Mouse (Mus musculus) stomach, embryonic 14.5 days (tissue): ENCODE data around the gene Appl1. TPM values are rescaled to one million over a fixed set of nuclear protein-coding genes. Genes with fewer than 3 reads are reported as not detected.

Experiments
- ATAC-seq: fragments of 200-750 bp; cut with Nextera tagmentation; 2 replicates; pipeline ENCODE4 v1.8.0; 2017; ENCODE audit warnings: low read depth, moderate TSS enrichment; ENCODE audit not compliant: insufficient number of reproducible peaks, insufficient read depth, low FRiP score
- H3K27ac ChIP-seq: fragments of 300-500 bp; sonication (generic); 2 replicates; pipeline ENCODE4 v1.5.1; 2014; ENCODE audit warnings: mild to moderate bottlenecking, low read length, moderate library complexity, mixed read lengths
- H3K27me3 ChIP-seq: fragments of 300-500 bp; sonication (generic); 2 replicates; pipeline ENCODE4 v1.6.1; 2014; ENCODE audit warnings: low read length, control low read depth, mixed read lengths; ENCODE audit not compliant: control insufficient read depth, insufficient read depth
- H3K36me3 ChIP-seq: fragments of 300-500 bp; sonication (generic); 2 replicates; pipeline ENCODE4 v1.6.1; 2014; ENCODE audit warnings: mild to moderate bottlenecking, control low read depth, low read length, moderate library complexity, mixed read lengths; ENCODE audit not compliant: control insufficient read depth, insufficient read depth
- H3K4me1 ChIP-seq: fragments of 300-500 bp; sonication (generic); 2 replicates; pipeline ENCODE4 v1.6.1; 2014; ENCODE audit warnings: low read length, control low read depth, mixed read lengths; ENCODE audit not compliant: control insufficient read depth, insufficient read depth
- H3K4me2 ChIP-seq: fragments of 300-500 bp; sonication (generic); replicated peaks from 2 replicates; pipeline ENCODE4 v1.6.1; 2014; ENCODE audit warnings: low read depth, low read length, control low read depth
- H3K4me3 ChIP-seq: fragments of 300-500 bp; sonication (generic); 2 replicates; pipeline ENCODE4 v1.5.1; 2014; ENCODE audit warnings: low read depth, low read length, control low read depth
- H3K9ac ChIP-seq: fragments of 300-500 bp; sonication (generic); replicated peaks from 2 replicates; pipeline ENCODE4 v1.6.1; 2014; ENCODE audit warnings: low read depth, mild to moderate bottlenecking, control low read depth, low read length, moderate library complexity, mixed read lengths
- H3K9me3 ChIP-seq: fragments of 300-500 bp; sonication (generic); 2 replicates; pipeline ENCODE4 v1.6.1; 2016; ENCODE audit warnings: low read depth, low read length, control low read depth; ENCODE audit not compliant: control insufficient read depth
- WGBS: fragments of 180-500 bp; shearing (Covaris S2); extraction: QIAGEN DNeasy Blood & Tissue Kit; methylation state at CpG from one replicate; pipeline ENCODE4 v1.1.7; 2014; 5-methylcytosine and 5-hydroxymethylcytosine counted together
- polyA plus RNA-seq: library from polyadenylated mRNA; unstranded; fragments of >200 nt; fragmentation: Nextera tagmentation; extraction: Ambion mirVana; gene quantifications from 2 replicates; pipeline ENCODE4 v1.2.1, GENCODE M21; 2014

Gene Appl1
- polyA plus RNA-seq = 61.3 and 63.4 TPM in 2 replicates

GRCm38 (mm10) chr14:26971106-26971789, at the start of gene Appl1:
Gene Appl1 (minus strand): TSS chr14:26971232.
- ATAC-seq = no peak
- Histone ChIP-seq H3K4me1 (peaks cover 9% of the 10 kb centered on the region; the same call in 1 of the 2 replicates), H3K9me3 (no peaks in the 10 kb centered on the region), H3K4me3 (peak within 1 kb of the TSS; percentile 75), H3K4me2 (peak within 1 kb of the TSS; percentile 69), H3K27ac (peak within 1 kb of the TSS; percentile 82), H3K36me3 (no peaks in the 10 kb centered on the region), H3K9ac (peak within 1 kb of the TSS; percentile 66), H3K27me3 (no peaks in the 10 kb centered on the region)
- WGBS = 40% methylated on average over 10 of the region's 10 CpGs

- Histone ChIP-seq H3K4me1 (no peaks in the 10 kb centered on the region), H3K27me3 (no peaks in the 10 kb centered on the region), H3K4me3 (no peak overlapping the region), H3K27ac (no peak overlapping the region), H3K36me3 (no peaks in the 10 kb centered on the region), H3K9me3 (no peaks in the 10 kb centered on the region), H3K9ac (no peak overlapping the region), H3K4me2 (no peak overlapping the region)
- 79% methylated on average over 14 of the region's 14 CpGs for WGBS
- no peak for ATAC-seq
These were observed 48.8 kb upstream of the Appl1 start for GRCm38 (mm10) chr14:27019850-27020249.

- Histone ChIP-seq H3K4me2 (no peak overlapping the region), H3K36me3 (no peaks in the 10 kb centered on the region), H3K4me3 (no peak overlapping the region), H3K9me3 (no peaks in the 10 kb centered on the region), H3K9ac (no peak overlapping the region), H3K27me3 (no peaks in the 10 kb centered on the region), H3K27ac (no peak overlapping the region), H3K4me1 (no peaks in the 10 kb centered on the region)
- no peak for ATAC-seq
- WGBS = 84% methylated on average over 2 of the region's 2 CpGs
These were observed 46.9 kb upstream of the Appl1 start for GRCm38 (mm10) chr14:27017936-27018335.

GRCm38 (mm10) chr14:27013658-27014057, 42.6 kb upstream of the Appl1 start:
- H3K9ac ChIP-seq = no peak overlapping the region
- no peaks in the 10 kb centered on the region for H3K9me3 ChIP-seq
- H3K4me3 ChIP-seq = no peak overlapping the region
- 39% methylated on average over 4 of the region's 4 CpGs for WGBS
- no peaks in the 10 kb centered on the region for H3K36me3 ChIP-seq
- H3K27ac ChIP-seq = no peak overlapping the region
- ATAC-seq = no peak
- no peak overlapping the region for H3K4me2 ChIP-seq
- no peaks in the 10 kb centered on the region for H3K27me3 ChIP-seq
- H3K4me1 ChIP-seq = no peaks in the 10 kb centered on the region

DNA sequence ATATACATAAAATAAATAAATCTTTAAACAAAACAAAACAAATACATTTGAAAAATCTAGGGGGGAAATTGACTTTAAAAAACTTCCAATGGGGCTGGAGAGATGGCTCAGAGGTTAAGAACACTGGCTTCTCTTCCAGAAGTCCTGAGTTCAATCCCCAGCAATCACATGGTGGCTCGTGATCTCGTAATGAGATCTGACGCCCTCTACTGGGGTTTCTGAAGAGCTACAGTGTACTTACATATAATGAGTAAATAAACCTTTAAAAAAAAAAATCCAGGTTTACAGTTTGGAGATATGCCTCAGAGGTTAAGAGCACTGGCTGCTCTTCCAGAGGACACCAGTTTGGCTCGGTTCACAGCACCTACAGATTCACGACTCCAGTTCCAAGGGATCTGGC, 40.5 kb upstream of the Appl1 start:
- 80% methylated on average over 5 of the region's 5 CpGs for WGBS
- H3K9ac ChIP-seq = no peak overlapping the region
- H3K27me3 ChIP-seq = no peaks in the 10 kb centered on the region
- no peaks in the 10 kb centered on the region for H3K4me1 ChIP-seq
- no peaks in the 10 kb centered on the region for H3K9me3 ChIP-seq
- no peak overlapping the region for H3K4me2 ChIP-seq
- H3K4me3 ChIP-seq = no peak overlapping the region
- no peaks in the 10 kb centered on the region for H3K36me3 ChIP-seq
- H3K27ac ChIP-seq = no peak overlapping the region
- ATAC-seq = no peak

- Histone ChIP-seq H3K27me3 (no peaks in the 10 kb centered on the region), H3K36me3 (no peaks in the 10 kb centered on the region), H3K9ac (no peak overlapping the region), H3K9me3 (no peaks in the 10 kb centered on the region), H3K4me2 (no peak overlapping the region), H3K4me1 (no peaks in the 10 kb centered on the region), H3K4me3 (no peak overlapping the region), H3K27ac (no peak overlapping the region)
- ATAC-seq = no peak
- WGBS = 51% methylated on average over 6 of the region's 6 CpGs
These were observed 34.9 kb upstream of the Appl1 start for GRCm38 (mm10) chr14:27005937-27006336.

DNA sequence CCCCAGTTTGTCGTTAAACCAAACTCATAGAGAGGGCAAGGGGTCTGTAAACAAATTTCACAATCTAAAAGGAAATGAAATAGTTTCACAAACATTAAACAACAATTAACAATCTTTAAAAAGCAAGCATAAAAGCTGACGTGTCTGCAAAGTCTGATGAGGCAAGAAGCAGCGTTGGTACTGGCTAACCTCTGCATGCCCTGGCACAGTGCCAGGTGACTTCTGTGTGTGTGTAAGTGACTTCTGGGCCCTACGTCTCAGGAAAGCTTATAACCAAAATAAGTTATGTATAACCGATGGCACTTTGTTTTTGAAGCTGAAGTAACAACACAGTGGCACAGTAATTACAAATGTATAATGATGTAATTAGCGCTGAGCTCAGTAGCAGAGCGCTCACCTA, 33.9 kb upstream of the Appl1 start:
- no peak overlapping the region for H3K9ac ChIP-seq
- no peak overlapping the region for H3K27ac ChIP-seq
- no peaks in the 10 kb centered on the region for H3K36me3 ChIP-seq
- H3K4me1 ChIP-seq = no peaks in the 10 kb centered on the region
- no peak for ATAC-seq
- no peaks in the 10 kb centered on the region for H3K9me3 ChIP-seq
- no peaks in the 10 kb centered on the region for H3K27me3 ChIP-seq
- H3K4me2 ChIP-seq = no peak overlapping the region
- H3K4me3 ChIP-seq = no peak overlapping the region
- WGBS = 67% methylated on average over 7 of the region's 7 CpGs

- ATAC-seq = no peak
- Histone ChIP-seq H3K9me3 (no peaks in the 10 kb centered on the region), H3K4me1 (no peaks in the 10 kb centered on the region), H3K36me3 (no peaks in the 10 kb centered on the region), H3K27ac (no peak overlapping the region), H3K27me3 (no peaks in the 10 kb centered on the region), H3K9ac (no peak overlapping the region), H3K4me2 (no peak overlapping the region), H3K4me3 (no peak overlapping the region)
- 7% methylated on average over 11 of the region's 11 CpGs for WGBS
These were observed 29.4 kb upstream of the Appl1 start for GRCm38 (mm10) chr14:27000386-27000785.

- Histone ChIP-seq H3K27me3 (no peaks in the 10 kb centered on the region), H3K27ac (no peak overlapping the region), H3K36me3 (no peaks in the 10 kb centered on the region), H3K4me3 (no peak overlapping the region), H3K9me3 (no peaks in the 10 kb centered on the region), H3K4me1 (peaks cover 10% of the 10 kb centered on the region; the same call in 1 of the 2 replicates), H3K4me2 (no peak overlapping the region), H3K9ac (no peak overlapping the region)
- no peak for ATAC-seq
These were observed 25.2 kb upstream of the Appl1 start for GRCm38 (mm10) chr14:26996257-26996656.
